8 mouse cellular contexts compared by ENCODE assay signal in the genomic region with DNA sequence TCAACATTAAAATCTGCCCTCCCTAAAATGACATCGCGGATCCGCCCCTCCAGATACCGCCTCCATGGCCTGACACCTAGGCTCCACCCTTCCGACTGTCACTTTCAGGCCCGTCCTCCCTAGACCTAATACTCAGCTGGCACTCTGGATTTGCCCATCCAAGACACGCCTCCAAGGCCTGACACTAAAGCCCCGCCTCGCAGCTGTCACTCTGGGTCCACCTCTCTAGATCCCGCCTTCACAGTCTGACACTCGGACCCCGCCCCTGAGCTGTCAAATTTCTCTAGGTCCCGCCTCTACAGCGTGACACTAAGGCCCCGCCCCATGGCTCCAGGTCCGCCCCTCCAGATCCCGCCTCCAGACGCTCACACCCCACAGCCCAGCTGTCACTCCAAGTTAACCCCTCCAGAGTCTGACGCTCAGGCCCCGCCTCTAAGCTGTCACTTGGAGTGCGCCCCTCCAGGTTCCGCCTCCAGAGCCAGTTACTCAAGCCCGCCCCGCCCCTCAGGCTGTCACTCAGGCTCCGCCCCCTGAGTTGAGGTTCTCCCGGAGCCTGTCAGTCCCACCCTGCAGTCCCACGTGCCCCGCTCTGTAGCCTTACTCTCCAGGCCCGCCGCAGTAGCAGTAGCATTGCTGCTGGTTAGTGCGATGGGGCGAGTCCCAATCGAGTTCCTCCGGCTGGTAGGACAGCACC. TPM values are rescaled to one million over a fixed set of nuclear protein-coding genes. Genes with fewer than 3 reads are reported as not detected.
A peak's percentile ranks its signal among the peaks of the same experiment; 100 is the strongest.
DNase-seq lines count a peak whose midpoint lies in the region; ATAC-seq and TF ChIP-seq lines count a peak whose summit lies in the region.

No protein-coding gene starts in this region.

- peak overlapping the region; percentile 65 for H3K4me2 ChIP-seq in embryonic facial prominence, embryonic 14.5 days (ENCODE audit: low read depth, low read length)
- peak overlapping the region; percentile 68 for H3K4me2 ChIP-seq in limb, embryonic 13.5 days (replicated peaks)
- peak overlapping the region; percentile 56 for H3K4me2 ChIP-seq in midbrain, embryonic 16.5 days (ENCODE audit: low read length)

- TF ChIP-seq CTCF in heart, adult 2 months (IDR thresholded peaks at IDR 0.05), result no peak

- H3K27me3 ChIP-seq in embryonic facial prominence, embryonic 14.5 days (replicated peaks; ENCODE audit: control insufficient read depth, insufficient read depth, low read length), result no peaks in the 10 kb centered on the region
- H3K27me3 ChIP-seq in heart, adult 2 months (ENCODE audit: control insufficient read depth, insufficient read depth, low read length), result no peaks in the 10 kb centered on the region
- peaks cover 30% of the 10 kb centered on the region for H3K27me3 ChIP-seq in limb, embryonic 13.5 days
- H3K27me3 ChIP-seq in midbrain, embryonic 16.5 days (ENCODE audit: control insufficient read depth, insufficient read depth, low read depth, low read length), result no peaks in the 10 kb centered on the region

- peak overlapping the region; percentile 37 for H3K4me3 ChIP-seq in embryonic facial prominence, embryonic 14.5 days (ENCODE audit: low read depth, low read length)
- H3K4me3 ChIP-seq in heart, adult 2 months, result peak overlapping the region; percentile 44
- H3K4me3 ChIP-seq in limb, embryonic 13.5 days, result peak overlapping the region; percentile 38
- peak overlapping the region; percentile 34 for H3K4me3 ChIP-seq in midbrain, embryonic 16.5 days (ENCODE audit: low read depth, low read length)

- ATAC-seq in embryonic facial prominence, embryonic 14.5 days (ENCODE audit: low read depth), result peak; percentile 95
- ATAC-seq in limb, embryonic 13.5 days (ENCODE audit: low FRiP score, low read depth), result peak; percentile 97
- ATAC-seq in midbrain, embryonic 16.5 days, result peak; percentile 98

- intact Hi-C loops in heart, adult 2 months (cut with DNase I), result loop anchor here (2.0 to 10.0 kb wide), 3 partner anchors 34 to 130 kb away; partner anchors contain the start of gene Hspa5

- peak overlapping the region; percentile 37; the same call in 1 of the 2 replicates for H3K9ac ChIP-seq in embryonic facial prominence, embryonic 14.5 days (ENCODE audit: low read depth, low read length)
- peak overlapping the region; percentile 54 for H3K9ac ChIP-seq in heart, adult 2 months (ENCODE audit: low read depth, low read length)
- H3K9ac ChIP-seq in limb, embryonic 13.5 days, result no peak overlapping the region; the same call in 1 of the 2 replicates
- peak overlapping the region; percentile 37 for H3K9ac ChIP-seq in midbrain, embryonic 16.5 days (ENCODE audit: low read depth, low read length)

- no peaks in the 10 kb centered on the region for H3K79me2 ChIP-seq in heart, adult 2 months (replicated peaks; ENCODE audit: control insufficient read depth, insufficient read depth, low read length)

- peak overlapping the region; percentile 58; the same call in 1 of the 2 replicates for H3K27ac ChIP-seq in embryonic facial prominence, embryonic 14.5 days (replicated peaks; ENCODE audit: low read depth, low read length)
- H3K27ac ChIP-seq in heart, adult 2 months, result peak overlapping the region; percentile 81
- H3K27ac ChIP-seq in limb, embryonic 13.5 days, result no peak overlapping the region
- peak overlapping the region; percentile 71 for H3K27ac ChIP-seq in midbrain, embryonic 16.5 days (ENCODE audit: low read length)

- H3K36me3 ChIP-seq in embryonic facial prominence, embryonic 14.5 days (ENCODE audit: control insufficient read depth, insufficient read depth, low read length), result no peaks in the 10 kb centered on the region; the same call in 1 of the 2 replicates
- no peaks in the 10 kb centered on the region for H3K36me3 ChIP-seq in heart, adult 2 months (ENCODE audit: control insufficient read depth, insufficient read depth, low read length)
- H3K36me3 ChIP-seq in limb, embryonic 13.5 days, result no peaks in the 10 kb centered on the region
- H3K36me3 ChIP-seq in midbrain, embryonic 16.5 days (ENCODE audit: control insufficient read depth, insufficient read depth, low read length), result no peaks in the 10 kb centered on the region

- DNase-seq in 3T3-L1 (ENCODE audit: low read depth, low spot score), result peak; percentile 99
- peak; percentile 92 to 95 for DNase-seq in adrenal gland, postnatal 4 days (ENCODE audit: low spot score in 2 of 2)
- DNase-seq in embryonic facial prominence, embryonic 14.5 days (ENCODE audit: low spot score), result peak; percentile 99
- DNase-seq in heart, adult 2 months, result peak; percentile 97 to 99
- peak; percentile 99 to 100 for DNase-seq in kidney, adult 8-10 months
- DNase-seq in spleen, postnatal 10 days (ENCODE audit: low spot score in 2 of 2), result peak; percentile 96 to 99

- H3K9me3 ChIP-seq in embryonic facial prominence, embryonic 14.5 days (ENCODE audit: control insufficient read depth, low read length), result no peaks in the 10 kb centered on the region
- no peaks in the 10 kb centered on the region for H3K9me3 ChIP-seq in limb, embryonic 13.5 days
- no peaks in the 10 kb centered on the region for H3K9me3 ChIP-seq in midbrain, embryonic 16.5 days (replicated peaks; ENCODE audit: control insufficient read depth, low read length, poor library complexity, severe bottlenecking)

- 2% methylated on average over 32 of the region's 34 CpGs for WGBS in embryonic facial prominence, embryonic 14.5 days
- 1% methylated on average over 34 of the region's 34 CpGs for WGBS in heart, adult 2 months
- WGBS in limb, embryonic 13.5 days, result under 1% methylated on average over 34 of the region's 34 CpGs
- WGBS in midbrain, embryonic 16.5 days, result under 1% methylated on average over 34 of the region's 34 CpGs

- H3K4me1 ChIP-seq in embryonic facial prominence, embryonic 14.5 days (ENCODE audit: control insufficient read depth, insufficient read depth, low read length), result peaks cover 10% of the 10 kb centered on the region
- no peaks in the 10 kb centered on the region; the same call in 1 of the 2 replicates for H3K4me1 ChIP-seq in heart, adult 2 months (ENCODE audit: control insufficient read depth, insufficient read depth, low read length)
- peaks cover 10% of the 10 kb centered on the region; the same call in 1 of the 2 replicates for H3K4me1 ChIP-seq in limb, embryonic 13.5 days
- peaks cover 6% of the 10 kb centered on the region; the same call in 1 of the 2 replicates for H3K4me1 ChIP-seq in midbrain, embryonic 16.5 days (ENCODE audit: control insufficient read depth, insufficient read depth, low read length)

- peak; percentile 81 for TF ChIP-seq POLR2A in heart, adult 2 months (IDR thresholded peaks at IDR 0.05; ENCODE audit: insufficient read depth, low read depth, low read length)

- peak; percentile 57; the same call in 1 of the 2 replicates for TF ChIP-seq EP300 in heart, adult 2 months (IDR thresholded peaks at IDR 0.05; ENCODE audit: insufficient read depth, low read depth, low read length)

RNA-seq across cellular contexts. Expression of gene Phf19, which starts 8.8 kb away (rescaled TPM):
- 10 to 100 TPM in 1 of 2 experiments, 1 to 10 TPM in 1; 8.3 to 10.4 TPM for total RNA-seq in adrenal gland, postnatal 4 days (2021)
- 10.8 and 12.2 TPM in 2 replicates for polyA plus RNA-seq in embryonic facial prominence, embryonic 14.5 days (2014; fragmentation: Nextera tagmentation; extraction: Ambion mirVana)
- total RNA-seq in heart, adult 2 months (2021), result 1 to 10 TPM in 1 of 2 experiments, under 1 TPM in 1; 0.76 to 1.1 TPM
- 0.80 and 0.91 TPM in 2 replicates for polyA plus RNA-seq in heart, adult 2 months (2012; rRNA removed)
- 1.6 and 2.6 TPM in 2 replicates for polyA plus RNA-seq in limb, embryonic 13.5 days (2015; fragmentation: Nextera tagmentation; extraction: Ambion mirVana)
- 1.4 and 2.0 TPM in 2 replicates for polyA plus RNA-seq in midbrain, embryonic 16.5 days (2015; fragmentation: Nextera tagmentation; extraction: Ambion mirVana)

RNA-seq across cellular contexts. Expression of gene Psmd5, which starts 30.2 kb away (rescaled TPM):
- 10 to 100 TPM; 41.5 to 41.7 TPM for total RNA-seq in adrenal gland, postnatal 4 days (2021)
- 92.3 and 102 TPM in 2 replicates for polyA plus RNA-seq in embryonic facial prominence, embryonic 14.5 days (2014; fragmentation: Nextera tagmentation; extraction: Ambion mirVana)
- total RNA-seq in heart, adult 2 months (2021), result 10 to 100 TPM; 11.3 to 12.9 TPM
- polyA plus RNA-seq in heart, adult 2 months (2012; rRNA removed), result 8.1 and 13.8 TPM in 2 replicates
- polyA plus RNA-seq in limb, embryonic 13.5 days (2015; fragmentation: Nextera tagmentation; extraction: Ambion mirVana), result 101 and 102 TPM in 2 replicates
- polyA plus RNA-seq in midbrain, embryonic 16.5 days (2015; fragmentation: Nextera tagmentation; extraction: Ambion mirVana), result 98.8 and 110 TPM in 2 replicates

RNA-seq across cellular contexts. Expression of gene Cutal, which starts 30.8 kb away (rescaled TPM):
- total RNA-seq in adrenal gland, postnatal 4 days (2021), result 1 to 10 TPM; 2.4 to 3.0 TPM
- polyA plus RNA-seq in embryonic facial prominence, embryonic 14.5 days (2014; fragmentation: Nextera tagmentation; extraction: Ambion mirVana), result 0.09 TPM in 1 of 2 replicates, not detected in the other
- under 1 TPM; 0.37 to 0.61 TPM for total RNA-seq in heart, adult 2 months (2021)
- polyA plus RNA-seq in heart, adult 2 months (2012; rRNA removed), result 1.7 and 2.9 TPM in 2 replicates
- 0.09 and 0.26 TPM in 2 replicates for polyA plus RNA-seq in limb, embryonic 13.5 days (2015; fragmentation: Nextera tagmentation; extraction: Ambion mirVana)
- polyA plus RNA-seq in midbrain, embryonic 16.5 days (2015; fragmentation: Nextera tagmentation; extraction: Ambion mirVana), result 0.26 and 0.28 TPM in 2 replicates

RNA-seq across cellular contexts. Expression of gene Traf1, which starts 56.6 kb away (rescaled TPM):
- 1 to 10 TPM; 2.1 to 3.4 TPM for total RNA-seq in adrenal gland, postnatal 4 days (2021)
- polyA plus RNA-seq in embryonic facial prominence, embryonic 14.5 days (2014; fragmentation: Nextera tagmentation; extraction: Ambion mirVana), result 3.9 and 5.7 TPM in 2 replicates
- 1 to 10 TPM; 1.2 TPM for total RNA-seq in heart, adult 2 months (2021)
- 2.0 and 2.5 TPM in 2 replicates for polyA plus RNA-seq in heart, adult 2 months (2012; rRNA removed)
- 3.3 TPM in 2 replicates for polyA plus RNA-seq in limb, embryonic 13.5 days (2015; fragmentation: Nextera tagmentation; extraction: Ambion mirVana)
- polyA plus RNA-seq in midbrain, embryonic 16.5 days (2015; fragmentation: Nextera tagmentation; extraction: Ambion mirVana), result 2.8 and 4.9 TPM in 2 replicates
